Mouse (Mus musculus): ENCODE measurements around the gene Olfr1338. TPM values are rescaled to one million over a fixed set of nuclear protein-coding genes. Genes with fewer than 3 reads are reported as not detected.
"Not testable (repeated sequence)": the region's sequence is repeated elsewhere in the genome, so short reads cannot be mapped to it uniquely, and the experiment has no call there.

The Olfr1338 gene
- total RNA-seq (2021) = not detected
- long read RNA-seq = 0 reads

- DNase-seq (ENCODE audit: low spot score in 2 of 2) = no peak
These were observed at the start of gene Olfr1338 for GRCm38 (mm10) chr4:118758637-118759036. TSS of gene Olfr1338 (minus strand) at chr4:118758737.

DNA sequence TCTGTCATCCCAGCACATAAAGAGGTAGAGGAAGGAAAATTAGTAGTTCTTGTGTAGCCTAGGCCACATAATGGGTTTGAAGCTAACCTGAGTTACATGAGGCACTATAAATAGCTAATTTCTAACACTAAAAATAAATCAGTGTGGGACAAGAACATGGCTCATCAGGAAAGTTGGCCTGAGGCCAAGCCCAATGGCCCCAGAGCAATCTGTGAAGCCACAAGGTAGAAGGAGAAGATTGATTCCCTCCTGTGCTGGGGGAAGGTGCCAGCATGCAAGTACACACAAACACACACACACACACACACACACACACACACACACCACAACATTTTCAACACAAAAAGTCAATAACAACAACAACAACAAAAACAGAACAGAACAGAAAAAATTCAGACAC lies 34.3 kb upstream of the Olfr1338 start:
- DNase-seq (ENCODE audit: low spot score in 2 of 2) = not testable (repeated sequence)

GRCm38 (mm10) chr4:118782486-118782885 lies 23.9 kb upstream of the Olfr1338 start, which contains the start of gene Olfr1337:
TSS of gene Olfr1337 (minus strand) at chr4:118782586.
- DNase-seq (ENCODE audit: low spot score in 2 of 2) = no peak

DNA sequence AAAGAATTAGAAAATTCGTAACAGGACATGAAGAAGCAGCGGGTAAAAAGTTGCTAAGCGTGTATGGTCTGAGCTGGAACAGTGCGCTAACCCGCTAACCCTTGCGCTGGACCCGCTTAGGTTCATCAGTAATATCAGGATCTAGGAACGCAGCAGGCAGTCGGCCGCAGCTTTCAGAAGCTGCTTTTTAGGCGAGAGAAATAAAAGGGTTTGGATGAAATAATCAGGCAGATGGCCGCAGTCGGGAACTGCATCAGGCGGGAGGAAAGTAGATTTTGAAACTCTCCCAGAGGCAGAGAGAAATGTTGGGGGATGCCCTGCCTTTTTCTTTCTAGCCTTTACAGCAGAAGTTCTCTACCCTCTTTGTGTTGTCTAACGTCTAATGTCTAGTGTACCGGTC lies 16.7 kb downstream of the Olfr1338 start:
- peak in 1 of 2 experiments; percentile 31 for DNase-seq (ENCODE audit: low spot score in 2 of 2)

DNA sequence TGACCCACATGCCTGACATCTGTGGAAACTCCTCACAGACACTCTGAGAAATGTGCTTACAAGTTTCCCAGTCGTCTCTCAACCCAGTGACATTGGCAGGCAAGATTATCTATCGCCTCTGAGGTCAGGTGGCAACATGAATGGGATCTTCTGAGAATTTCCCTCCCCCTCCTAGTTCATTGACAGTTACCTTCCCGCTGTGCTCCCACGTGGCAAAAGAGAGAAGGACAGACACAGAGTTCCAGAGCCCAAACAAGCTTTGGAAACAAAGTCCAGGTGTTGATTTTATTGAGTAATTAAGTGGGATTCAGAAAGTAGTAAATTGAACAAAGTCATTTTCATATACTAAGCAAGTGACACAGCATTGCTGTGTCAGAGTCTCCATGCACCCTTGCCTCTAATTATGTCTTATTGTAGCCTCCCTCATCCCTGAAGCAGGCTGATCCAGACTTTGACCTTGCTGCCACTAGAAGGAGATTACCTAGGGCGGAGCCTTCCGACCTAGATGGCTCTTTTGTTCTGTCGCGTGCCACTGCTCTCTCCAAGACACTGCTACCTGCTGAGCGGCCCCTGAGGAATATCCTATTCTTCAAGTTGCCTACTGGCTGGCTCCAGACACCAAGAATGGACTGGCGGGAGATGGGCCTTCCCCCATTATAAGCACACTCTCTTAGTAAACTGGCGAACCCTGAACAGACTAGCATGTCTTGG lies 17.4 kb downstream of the Olfr1338 start:
- DNase-seq (ENCODE audit: low spot score in 2 of 2) = no peak

GRCm38 (mm10) chr4:118739574-118739973 lies 19.0 kb downstream of the Olfr1338 start:
- no peak for DNase-seq (ENCODE audit: low spot score in 2 of 2)

- no peak for DNase-seq (ENCODE audit: low spot score in 2 of 2)
These were observed 26.7 kb downstream of the Olfr1338 start, which contains the start of gene Olfr1339 for GRCm38 (mm10) chr4:118731875-118732274. TSS of gene Olfr1339 (plus strand) at chr4:118732175.

DNA sequence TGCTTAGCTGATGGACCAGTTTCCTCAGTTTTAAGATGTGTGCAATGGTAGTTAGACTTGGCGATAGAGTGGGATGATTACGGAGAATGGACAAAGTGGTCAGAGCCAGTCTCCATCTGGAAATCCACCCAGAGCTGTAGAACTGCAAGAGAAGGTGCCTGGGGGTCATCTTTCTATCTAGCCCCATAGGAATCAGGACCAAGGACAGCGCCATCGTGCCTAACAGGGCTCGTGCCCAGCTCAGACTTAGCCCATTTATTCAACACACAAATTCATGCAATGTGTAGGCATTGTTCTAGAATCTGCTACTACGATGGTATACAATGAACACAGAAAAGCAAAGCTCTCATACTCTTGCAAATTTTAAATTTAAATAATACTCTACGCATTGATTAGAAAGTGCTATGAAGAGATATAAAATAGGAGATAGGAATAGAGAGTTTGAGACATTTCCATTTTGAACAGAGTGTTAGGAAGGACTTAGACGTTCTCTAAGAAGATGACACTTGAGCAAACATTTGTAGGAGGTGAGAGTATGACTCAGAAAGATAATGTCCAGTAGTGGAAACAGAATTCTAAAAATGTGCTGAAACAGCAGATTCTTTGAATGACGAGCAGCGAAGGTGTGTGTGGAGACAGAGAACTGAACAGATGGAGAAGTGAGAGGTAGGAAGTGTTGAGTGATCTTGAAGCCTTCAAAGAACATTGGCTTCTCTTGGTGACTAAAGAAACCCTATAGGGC lies 36.6 kb downstream of the Olfr1338 start:
- DNase-seq (ENCODE audit: low spot score in 2 of 2) = no peak

DNA sequence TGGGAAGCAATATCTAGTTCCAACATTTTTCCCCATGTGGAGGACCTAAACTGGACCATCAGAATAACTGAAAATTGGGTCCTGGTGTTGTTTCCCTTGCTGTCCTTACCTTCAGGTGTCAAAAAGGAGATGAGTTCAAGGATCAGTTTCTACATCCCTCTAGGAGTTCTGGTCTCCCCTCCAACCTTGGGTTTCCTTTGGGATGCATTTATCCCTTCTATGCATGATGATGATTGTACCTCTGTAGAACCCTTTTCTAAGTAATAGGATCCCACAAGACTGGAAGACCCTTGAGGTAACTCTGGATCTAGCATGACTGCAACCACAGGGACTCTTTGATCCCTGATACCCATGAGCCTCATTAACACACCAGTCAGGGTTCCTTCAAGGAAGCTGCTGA lies 38.7 kb downstream of the Olfr1338 start, which contains the start of gene Olfr1340:
TSS of gene Olfr1340 (plus strand) at position 301 of the 400 bp plus-strand sequence.
- DNase-seq (ENCODE audit: low spot score in 2 of 2) = no peak

- no peak for DNase-seq (ENCODE audit: low spot score in 2 of 2)
These were observed 46.9 kb downstream of the Olfr1338 start for GRCm38 (mm10) chr4:118711656-118712055.

DNA sequence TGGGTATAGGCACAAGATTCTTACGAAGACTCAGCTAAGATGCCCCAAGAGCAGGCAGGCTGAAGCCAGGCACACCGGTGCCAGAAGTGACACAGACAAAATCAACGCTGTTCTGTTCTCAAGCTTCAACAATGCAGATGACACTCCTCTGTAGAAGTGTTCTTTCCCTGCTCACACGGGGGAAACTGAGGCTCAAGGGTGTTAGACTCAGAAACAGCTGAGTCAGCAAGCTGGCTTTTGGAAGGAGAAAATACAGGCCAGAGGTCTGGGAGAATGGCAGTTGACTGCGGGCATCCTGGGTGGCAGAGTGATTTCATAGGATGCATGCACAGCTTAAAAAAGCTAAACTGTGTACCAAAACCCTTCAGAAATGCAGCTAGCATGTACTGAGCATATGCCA lies 50.5 kb downstream of the Olfr1338 start:
- DNase-seq (ENCODE audit: low spot score in 2 of 2) = no peak

DNA sequence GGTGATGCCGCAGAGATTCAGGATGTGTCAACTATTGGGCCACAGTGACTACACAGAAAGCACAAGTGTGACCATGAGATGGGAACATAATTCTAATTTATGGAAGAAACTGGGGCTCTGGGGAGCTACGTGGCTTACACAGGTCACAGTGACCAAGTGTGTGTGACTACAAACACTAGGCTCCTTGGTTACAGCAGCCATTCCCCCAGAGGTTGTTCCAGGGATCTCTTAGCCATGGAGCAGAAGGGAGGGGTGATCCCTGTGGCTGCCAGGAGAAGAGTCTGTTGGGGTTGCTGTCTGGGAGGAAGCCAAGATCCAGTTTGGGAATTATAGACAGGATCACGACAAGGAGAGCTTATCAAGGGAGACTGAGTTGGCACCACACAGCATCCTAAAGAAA lies 55.3 kb downstream of the Olfr1338 start, which contains the start of gene Olfr1341:
TSS of gene Olfr1341 (plus strand) at position 301 of the 400 bp plus-strand sequence.
- no peak for DNase-seq (ENCODE audit: low spot score in 2 of 2)

Other genes starting within 250 kb of the Olfr1338 start
- not detected for gene 2610528J11Rik, start 231.7 kb downstream of the Olfr1338 start, total RNA-seq (2021)
- gene Tmem125, start 214.7 kb downstream of the Olfr1338 start, total RNA-seq (2021) = 1 to 10 TPM; 6.7 to 7.1 TPM
- under 1 TPM; 0.41 to 0.84 TPM for gene Cfap57, start 138.0 kb downstream of the Olfr1338 start, total RNA-seq (2021)
- 10 to 100 TPM; 58.4 to 62.8 TPM for gene Ebna1bp2, start 137.9 kb downstream of the Olfr1338 start, total RNA-seq (2021)
- gene Olfr62, start 99.8 kb downstream of the Olfr1338 start, total RNA-seq (2021) = not detected
- not detected for gene Olfr1342, start 66.0 kb downstream of the Olfr1338 start, total RNA-seq (2021)
- gene Olfr1341, start 55.2 kb downstream of the Olfr1338 start, total RNA-seq (2021) = not detected
- gene Olfr1340, start 38.6 kb downstream of the Olfr1338 start, total RNA-seq (2021) = not detected
- gene Olfr1339, start 26.6 kb downstream of the Olfr1338 start, total RNA-seq (2021) = not detected
- gene Olfr1337, start 23.8 kb upstream of the Olfr1338 start, total RNA-seq (2021) = not detected
- gene Olfr1335, start 51.2 kb upstream of the Olfr1338 start, total RNA-seq (2021) = not detected
- not detected for gene Olfr1333, start 77.5 kb upstream of the Olfr1338 start, total RNA-seq (2021)
- gene Olfr1331, start 105.9 kb upstream of the Olfr1338 start, total RNA-seq (2021) = not detected
- not detected for gene Olfr1330, start 129.9 kb upstream of the Olfr1338 start, total RNA-seq (2021)
- gene Olfr1329, start 158.7 kb upstream of the Olfr1338 start, total RNA-seq (2021) = not detected
- gene Olfr1328, start 179.9 kb upstream of the Olfr1338 start, total RNA-seq (2021) = not detected
- under 1 TPM; 0.30 to 0.57 TPM for gene Lao1, start 202.8 kb upstream of the Olfr1338 start, total RNA-seq (2021)